Mouse (Mus musculus): Measurements from ENCODE around the gene Derl2. TPM values are rescaled to one million over a fixed set of nuclear protein-coding genes. Genes with fewer than 3 reads are reported as not detected.

The Derl2 gene
- total RNA-seq (2021): 10 to 100 TPM; 23.1 to 28.8 TPM

DNA sequence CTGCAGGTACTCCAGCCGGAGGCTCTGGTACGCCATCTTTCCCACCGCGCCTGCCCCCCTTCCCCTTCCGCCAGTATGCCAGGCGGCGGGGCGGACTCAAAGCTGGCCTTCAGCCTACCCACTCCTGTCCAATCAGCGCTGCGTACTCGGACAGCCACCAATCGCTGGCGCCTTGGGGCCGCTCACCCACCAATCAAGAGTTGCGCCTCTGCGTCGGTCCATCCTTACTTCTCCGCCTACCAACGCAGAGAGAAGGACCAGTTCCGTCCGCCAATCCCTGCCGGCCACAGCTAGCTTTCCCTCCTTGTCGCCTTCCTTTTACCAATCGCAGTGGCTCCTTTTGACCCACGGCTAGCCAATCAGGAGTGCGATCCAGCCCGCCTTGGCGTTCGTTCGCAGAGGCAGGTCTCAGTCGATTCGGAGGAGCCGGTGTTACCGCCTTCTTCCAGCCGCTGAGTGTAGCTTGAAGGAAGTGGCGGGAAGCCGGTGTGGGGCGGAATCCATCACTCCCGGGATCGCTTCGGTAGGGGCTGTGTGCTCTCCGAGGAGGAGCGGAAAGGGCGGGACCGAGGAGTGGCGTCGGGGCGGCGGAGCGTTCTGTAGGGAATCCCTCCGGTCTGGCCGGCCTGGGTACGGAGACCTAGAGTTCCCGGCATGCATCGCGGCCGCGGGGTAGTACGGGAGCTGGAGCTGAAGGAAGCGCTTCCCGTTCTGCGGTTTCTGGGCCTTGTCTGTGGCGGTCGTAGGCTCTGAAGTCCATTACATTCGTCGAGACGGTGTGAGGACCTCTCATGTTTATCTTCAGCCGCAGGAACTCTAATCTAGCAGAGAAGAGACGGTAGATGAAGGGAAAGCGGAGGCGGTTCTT is at the start of gene Derl2, which contains the start of gene Mis12:
Derl2 (minus strand) TSS at position 641 of the 868 bp plus-strand sequence.
Mis12 (plus strand) TSS at position 411 of the 868 bp plus-strand sequence.
- intact Hi-C loops (cut with DNase I): loop anchor here (5.0 kb wide), 1 partner anchor 138 kb away; no protein-coding TSS in a partner anchor

DNA sequence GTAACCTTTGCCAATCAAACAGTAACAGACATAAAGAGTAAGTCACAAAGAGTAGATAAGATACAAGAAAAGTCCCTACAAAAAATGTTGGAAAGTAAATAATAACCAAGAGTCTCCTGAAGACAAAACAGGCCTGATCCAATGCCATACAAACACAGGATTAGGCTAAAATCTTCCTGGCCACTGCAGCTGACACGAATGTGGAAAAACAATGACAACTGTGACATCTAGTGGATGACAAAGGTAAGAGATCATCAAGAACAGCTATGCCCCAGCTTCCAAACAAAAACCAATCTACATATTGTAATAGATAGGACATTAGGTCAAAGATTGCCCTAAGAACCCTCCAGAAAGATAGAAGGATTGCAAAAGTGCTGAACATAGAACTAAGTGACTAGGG is 32.9 kb upstream of the Derl2 start:
- intact Hi-C loops (cut with DNase I): loop anchor here (10.0 kb wide), 1 partner anchor 48 kb away; the partner anchor contains the start of gene Dhx33
- no peak for DNase-seq

More for the DNA sequence above, at the start of gene Derl2, which contains the start of gene Mis12:
- DNase-seq: peak; percentile 98

DNA sequence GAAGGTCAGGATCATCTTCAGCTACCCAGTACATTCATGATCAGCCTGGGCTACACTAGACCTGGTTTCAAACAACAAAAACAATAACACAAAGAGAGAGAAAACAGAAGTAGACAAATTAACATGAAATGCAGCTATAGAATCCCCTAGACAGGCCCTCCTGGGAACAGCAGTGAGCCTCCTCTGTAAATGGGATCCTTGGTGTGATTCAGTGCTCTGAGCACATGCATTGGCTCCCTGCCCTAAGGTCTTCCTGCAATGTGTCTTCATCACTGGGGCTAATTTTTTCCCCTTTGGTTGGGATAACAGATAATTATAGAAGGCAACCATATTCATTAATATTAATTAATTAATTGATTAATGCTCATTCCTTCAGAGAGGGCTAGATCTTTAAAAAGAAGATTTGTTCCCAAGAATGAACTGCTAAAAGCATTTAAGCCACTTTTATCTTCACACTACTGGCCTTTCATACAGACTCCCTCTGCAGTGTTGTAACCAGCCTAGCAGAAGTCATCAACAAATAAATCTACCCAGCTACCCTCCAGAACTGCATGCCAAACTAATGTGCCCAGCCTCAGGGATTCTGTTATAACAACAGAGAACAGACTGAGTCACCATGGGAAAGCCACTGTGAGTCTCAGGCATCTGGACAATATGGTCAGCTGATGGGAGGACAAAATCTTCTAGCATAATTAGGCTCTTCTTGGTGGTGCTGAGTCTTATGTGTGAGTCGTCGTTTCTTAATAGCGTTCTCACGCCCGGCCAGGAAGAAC is 20.1 kb upstream of the Derl2 start:
- no peak for DNase-seq
- intact Hi-C loops (cut with DNase I): no loop called here

DNA sequence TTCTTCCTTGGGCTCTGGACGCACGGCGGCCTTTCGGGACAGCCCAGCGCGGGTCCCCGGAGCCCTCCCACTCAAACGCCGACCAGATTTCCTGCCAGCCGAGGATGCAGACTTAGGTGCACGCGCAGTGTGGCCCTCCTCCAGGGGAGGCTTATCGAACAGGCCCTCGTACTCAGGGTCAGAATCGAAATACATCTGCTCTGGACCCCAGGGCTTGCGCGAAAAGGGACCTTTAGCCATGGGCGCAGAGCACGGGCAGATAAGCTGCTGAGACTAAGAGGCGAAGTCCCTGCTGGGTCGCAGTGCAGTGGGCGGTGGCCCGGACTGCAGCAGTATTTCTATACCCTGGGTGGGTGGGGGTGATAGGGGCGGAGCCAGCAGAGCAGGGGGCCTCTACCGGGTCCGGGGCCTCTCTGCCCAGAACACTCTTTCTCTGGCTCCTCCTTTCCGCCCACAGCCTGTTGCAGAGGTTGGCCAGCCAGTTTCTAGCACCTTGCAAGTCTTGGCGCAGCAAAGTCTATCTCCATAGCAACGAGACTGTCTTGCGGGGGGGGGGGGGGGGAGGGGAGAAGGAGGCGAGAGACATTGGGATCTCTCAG is 13.6 kb upstream of the Derl2 start, which contains the start of gene 6330403K07Rik:
6330403K07Rik (minus strand) TSS at position 351 of the 599 bp plus-strand sequence.
- intact Hi-C loops (cut with DNase I): no loop called here
- peak; percentile 88 for DNase-seq

DNA sequence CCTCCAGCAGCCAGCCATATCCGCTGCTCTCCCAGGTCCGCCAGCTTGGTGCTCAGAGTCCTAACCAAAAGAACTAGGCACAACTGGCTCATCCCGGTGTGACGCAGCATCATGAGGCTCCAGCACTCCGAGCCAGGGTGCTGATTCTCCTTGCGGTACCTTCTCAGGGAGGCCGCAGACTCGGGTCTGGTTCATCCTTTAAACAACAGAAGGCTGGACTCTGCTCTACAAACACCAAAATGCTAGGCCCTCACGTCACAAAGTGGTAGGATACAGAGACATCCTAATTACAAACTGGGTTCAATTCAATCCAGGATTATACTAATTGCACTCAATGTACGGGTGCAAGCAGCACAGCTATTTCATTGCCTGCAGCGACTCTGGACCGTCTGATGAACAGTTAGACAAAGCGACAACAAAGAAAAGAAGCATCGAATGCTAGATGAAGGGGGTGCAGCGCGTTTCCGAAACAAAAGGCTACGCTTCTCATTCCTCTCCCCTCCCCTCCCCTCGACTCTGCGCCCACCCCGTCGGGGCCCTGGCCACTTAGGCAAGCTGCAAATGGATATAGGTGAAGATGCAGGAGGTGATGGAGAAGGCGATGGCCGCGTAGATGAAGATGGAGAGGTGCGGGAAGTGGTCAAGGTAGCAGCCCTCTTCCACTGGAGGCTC is 13.0 kb upstream of the Derl2 start:
- intact Hi-C loops (cut with DNase I): no loop called here

DNA sequence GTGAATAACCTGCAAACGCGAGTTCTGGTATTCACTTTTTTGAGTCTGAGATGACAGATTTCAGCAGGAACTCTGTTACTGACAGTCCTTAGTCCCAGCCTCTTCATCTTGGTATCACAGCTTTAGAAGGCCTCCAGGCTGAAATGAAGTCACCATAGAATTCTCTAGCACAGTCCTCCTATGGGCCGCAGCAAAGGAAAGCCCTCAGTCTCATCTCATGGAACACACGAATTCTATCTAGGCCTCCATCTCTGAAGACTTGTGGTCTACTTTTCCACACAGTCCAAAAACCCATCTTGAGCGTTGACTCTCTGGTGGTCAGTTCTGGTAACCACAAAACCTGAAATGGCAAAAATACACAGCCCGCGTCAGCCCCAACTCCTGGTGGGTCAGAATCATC is 12.4 kb upstream of the Derl2 start:
- intact Hi-C loops (cut with DNase I): no loop called here
- DNase-seq: no peak

More for the DNA sequence above, 13.0 kb upstream of the Derl2 start:
- DNase-seq: peak; percentile 38

DNA sequence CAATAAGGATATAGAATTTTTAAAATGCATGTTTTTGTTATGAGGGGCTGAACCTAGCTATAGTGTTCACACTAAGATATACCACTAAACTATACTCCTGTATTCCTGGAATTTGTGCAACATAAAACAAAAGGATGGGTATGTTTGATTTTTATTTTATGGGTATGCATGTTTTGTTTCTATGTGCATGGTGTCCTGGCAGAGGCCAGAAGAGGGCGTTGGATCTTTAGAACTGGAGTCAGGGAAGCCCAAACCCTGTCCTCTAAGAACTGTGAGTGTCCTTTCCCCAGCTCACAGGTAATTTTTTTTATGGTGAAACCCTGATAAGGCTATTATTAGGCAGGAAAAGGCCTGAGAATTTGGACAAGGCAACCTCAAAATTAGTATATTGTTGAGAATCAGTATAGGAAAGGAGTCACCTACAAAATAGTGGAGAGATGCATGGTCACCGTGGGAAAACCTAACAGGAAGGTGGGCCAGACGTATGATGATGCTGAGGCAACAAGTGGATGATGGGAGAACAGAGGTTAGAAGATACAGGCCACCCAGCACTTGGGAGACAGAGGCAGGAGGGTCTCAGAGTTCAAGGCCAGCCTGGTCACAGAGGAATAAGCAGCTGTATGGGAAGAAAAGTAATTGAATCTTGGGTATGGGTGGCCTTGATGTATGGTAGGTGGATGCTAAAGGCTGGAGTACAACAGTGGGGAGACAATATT is 9.9 kb upstream of the Derl2 start:
- DNase-seq: no peak
- intact Hi-C loops (cut with DNase I): no loop called here

DNA sequence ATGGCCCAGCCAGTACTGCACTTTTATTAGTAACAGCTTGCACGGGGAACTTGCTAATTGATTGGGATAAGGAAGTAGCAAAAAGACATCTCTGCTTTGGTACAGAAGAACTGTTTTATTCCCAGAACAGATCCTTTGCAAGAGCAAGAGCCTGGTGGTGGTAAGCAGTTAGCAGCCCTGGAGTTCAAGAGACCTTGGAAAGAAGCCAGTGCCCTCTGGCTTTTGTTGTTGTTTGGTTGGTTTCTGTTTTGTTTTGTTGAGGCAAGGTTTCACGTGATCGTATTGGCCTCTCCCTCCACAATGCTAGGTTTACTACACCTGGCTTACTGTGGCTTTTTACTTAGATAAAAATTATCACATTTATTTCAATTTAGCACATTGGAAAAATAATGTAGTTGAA is 8.6 kb upstream of the Derl2 start:
- DNase-seq: no peak
- intact Hi-C loops (cut with DNase I): no loop called here

DNA sequence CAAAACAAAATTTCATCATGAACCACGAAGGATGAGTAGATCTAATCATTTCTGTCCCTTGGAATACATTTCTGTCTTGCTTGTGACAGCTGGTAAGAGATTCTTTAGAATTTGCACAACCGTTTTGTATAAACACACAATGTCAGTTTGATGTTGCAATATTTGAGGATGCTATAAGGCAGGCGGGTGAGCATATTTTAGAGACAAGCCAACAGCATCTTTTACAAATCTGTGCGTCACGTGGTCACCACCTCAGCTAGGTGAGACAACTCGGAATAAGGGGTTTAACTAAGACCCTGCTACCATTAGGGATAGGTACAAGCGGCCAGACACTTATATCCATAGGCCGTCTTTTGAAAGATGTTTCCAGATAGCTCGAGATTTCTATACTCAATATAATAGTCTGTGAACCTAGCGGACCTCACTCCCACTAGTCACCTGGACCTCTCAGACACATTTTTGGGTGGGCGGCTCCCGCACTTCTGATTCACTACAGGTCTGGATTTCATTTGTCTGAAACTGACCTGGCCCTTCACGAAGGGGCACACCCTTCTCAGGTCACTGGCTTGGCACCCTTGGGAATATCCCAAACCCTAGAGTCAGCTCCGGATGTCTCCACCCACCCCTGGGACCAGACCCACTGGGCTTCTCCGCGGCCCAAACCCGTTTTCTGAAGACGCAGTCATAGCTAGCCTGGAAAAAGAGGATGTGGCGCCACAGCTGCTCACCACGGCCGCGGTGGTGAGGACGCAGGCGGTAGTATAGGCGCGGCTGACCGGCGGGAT is 1.0 kb downstream of the Derl2 start:
- intact Hi-C loops (cut with DNase I): no loop called here
- no peak for DNase-seq

DNA sequence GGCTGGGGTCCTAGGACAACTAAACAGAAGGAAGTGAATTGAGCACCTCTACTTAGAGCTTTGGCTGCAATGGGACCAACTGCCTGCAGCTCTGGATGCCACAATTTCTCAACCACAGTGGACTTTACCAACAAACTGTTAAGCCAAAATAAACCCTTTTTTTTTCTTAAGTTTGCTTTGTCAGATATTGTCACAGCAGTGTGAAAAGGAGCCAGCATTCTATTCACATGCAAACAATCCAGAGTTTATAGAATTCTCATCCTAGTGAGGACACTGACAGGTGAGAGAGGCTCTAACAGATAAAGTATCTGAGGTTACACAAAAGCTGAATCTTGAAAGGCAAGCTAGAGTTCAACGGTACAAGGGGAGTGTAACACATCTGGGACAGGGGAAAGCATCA is 2.6 kb downstream of the Derl2 start:
- intact Hi-C loops (cut with DNase I): no loop called here
- DNase-seq: no peak

DNA sequence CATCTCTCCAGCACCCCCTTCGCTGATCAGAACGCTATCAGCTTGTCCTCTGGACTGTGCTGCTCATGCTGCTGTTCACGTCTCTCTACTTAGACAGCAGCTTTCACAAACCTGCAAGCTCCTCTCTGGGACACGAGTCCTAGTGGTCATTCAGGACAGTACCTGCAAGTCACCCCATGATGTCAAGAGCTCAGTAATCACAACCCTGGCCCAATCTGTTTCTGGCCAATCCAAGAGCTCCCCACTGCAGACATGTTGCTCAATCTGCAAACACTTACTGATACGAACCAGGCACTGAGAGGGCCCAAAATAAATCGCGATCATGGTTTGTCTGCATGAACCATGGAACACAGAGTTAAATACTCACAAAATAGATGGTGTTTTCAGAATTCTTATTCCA is 6.9 kb downstream of the Derl2 start:
- no peak for DNase-seq
- intact Hi-C loops (cut with DNase I): no loop called here

DNA sequence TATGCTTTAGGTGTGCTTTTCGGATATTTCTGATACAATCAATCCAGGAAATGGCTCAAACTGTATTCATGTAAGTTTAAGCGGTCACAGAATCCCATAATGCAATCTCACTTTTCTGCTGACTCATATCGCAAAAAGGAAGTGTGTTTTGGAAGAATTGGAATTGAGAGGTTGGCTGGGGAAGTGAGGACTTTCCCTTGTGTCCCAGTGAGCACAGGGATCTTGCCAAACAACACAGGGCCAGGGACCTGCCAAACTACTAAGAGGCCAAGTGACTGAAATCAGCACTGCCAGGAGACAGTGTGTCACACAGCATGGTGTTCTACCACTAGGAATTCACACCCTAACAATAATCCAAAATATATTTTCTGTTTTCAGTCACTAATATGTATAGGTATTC is 11.3 kb downstream of the Derl2 start:
- DNase-seq: no peak
- intact Hi-C loops (cut with DNase I): loop anchor here (10.0 kb wide), 1 partner anchor 46 kb away; no protein-coding TSS in a partner anchor

DNA sequence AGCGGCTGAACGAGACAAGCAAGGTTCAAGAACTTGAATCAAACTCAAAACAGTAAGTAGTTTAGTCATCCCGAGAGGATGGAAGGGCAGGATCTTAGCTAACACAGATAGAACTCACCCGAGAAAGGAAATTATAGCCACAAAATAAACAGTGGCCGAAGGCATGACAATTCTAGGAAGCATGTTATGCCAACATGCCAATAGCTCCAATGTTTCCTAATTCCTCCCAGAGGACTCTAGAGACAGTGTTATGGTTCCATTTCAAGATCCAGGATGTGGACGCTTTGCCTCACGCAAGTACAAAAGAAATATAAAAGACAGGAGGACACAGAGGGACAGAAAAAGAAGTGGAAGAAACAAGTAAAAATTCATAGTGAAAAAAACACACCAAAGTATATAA is 11.8 kb downstream of the Derl2 start:
- DNase-seq: no peak
- intact Hi-C loops (cut with DNase I): loop anchor here (10.0 kb wide), 1 partner anchor 47 kb away; no protein-coding TSS in a partner anchor

DNA sequence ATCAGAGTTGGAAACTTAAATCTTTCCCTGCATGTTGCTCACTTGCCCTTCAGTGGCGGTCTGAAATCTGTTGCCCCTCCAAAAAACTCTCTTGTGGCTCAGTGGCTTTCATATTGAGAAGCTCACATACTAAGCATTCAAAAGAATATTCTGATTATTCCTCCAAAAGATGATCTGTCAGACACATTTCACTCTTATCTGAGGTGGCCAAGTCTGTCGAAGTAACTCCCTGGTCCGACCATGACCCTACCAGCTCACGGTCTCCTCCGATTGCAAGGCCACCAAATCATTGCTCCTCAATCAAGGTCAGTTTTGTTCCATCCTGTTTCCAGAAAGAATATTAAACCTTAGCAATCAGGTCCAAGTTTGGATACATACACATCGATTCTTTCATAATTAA is 12.6 kb downstream of the Derl2 start:
- intact Hi-C loops (cut with DNase I): loop anchor here (10.0 kb wide), 1 partner anchor 48 kb away; no protein-coding TSS in a partner anchor
- no peak for DNase-seq

DNA sequence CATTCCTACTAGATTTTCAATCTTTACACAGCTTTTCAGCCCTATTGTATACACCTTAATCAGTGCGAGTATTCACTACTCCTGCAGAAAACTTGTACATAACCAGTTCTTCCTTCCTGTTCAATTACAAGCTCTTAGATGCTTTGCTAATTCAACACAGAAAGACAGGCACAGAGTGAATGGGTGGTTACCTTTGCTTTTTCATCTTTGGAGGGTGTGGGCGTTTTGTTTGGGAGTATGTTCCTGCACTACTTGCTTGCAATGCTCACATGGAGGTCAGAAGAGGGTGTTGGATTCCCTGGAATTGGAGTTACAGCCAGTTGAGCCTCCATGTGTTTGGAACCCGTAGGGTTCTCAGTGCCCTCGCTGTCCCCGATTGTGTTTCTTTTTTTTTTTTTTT is 14.6 kb downstream of the Derl2 start:
- DNase-seq: no peak
- intact Hi-C loops (cut with DNase I): loop anchor here (10.0 kb wide), 1 partner anchor 50 kb away; no protein-coding TSS in a partner anchor

DNA sequence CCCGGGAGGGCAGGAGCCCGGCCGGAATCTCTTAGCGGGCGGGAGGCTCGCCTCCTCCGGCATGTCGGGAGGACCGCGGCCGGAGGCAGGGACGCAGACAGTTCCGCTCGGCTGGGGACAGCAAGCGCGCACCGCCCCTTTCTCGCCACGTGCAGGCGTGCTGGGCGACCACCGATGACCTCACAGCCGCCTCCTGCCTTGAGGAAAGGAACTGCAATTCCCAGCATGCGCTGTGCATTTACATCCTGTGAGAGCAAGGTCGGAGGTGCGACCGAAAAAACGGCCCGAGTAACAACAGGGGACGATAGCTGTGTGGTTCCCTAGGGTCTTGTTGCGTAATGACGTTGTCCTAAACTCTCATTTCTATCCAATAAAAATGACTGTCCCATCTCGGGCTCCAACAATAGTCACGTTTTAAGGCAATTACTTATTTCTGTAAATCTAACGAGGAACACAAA is 15.3 kb downstream of the Derl2 start, which contains the start of gene Dhx33:
Dhx33 (minus strand) TSS at position 122 of the 458 bp plus-strand sequence.
- intact Hi-C loops (cut with DNase I): loop anchor here (10.0 kb wide), 1 partner anchor 50 kb away; no protein-coding TSS in a partner anchor
- DNase-seq: peak; percentile 98

DNA sequence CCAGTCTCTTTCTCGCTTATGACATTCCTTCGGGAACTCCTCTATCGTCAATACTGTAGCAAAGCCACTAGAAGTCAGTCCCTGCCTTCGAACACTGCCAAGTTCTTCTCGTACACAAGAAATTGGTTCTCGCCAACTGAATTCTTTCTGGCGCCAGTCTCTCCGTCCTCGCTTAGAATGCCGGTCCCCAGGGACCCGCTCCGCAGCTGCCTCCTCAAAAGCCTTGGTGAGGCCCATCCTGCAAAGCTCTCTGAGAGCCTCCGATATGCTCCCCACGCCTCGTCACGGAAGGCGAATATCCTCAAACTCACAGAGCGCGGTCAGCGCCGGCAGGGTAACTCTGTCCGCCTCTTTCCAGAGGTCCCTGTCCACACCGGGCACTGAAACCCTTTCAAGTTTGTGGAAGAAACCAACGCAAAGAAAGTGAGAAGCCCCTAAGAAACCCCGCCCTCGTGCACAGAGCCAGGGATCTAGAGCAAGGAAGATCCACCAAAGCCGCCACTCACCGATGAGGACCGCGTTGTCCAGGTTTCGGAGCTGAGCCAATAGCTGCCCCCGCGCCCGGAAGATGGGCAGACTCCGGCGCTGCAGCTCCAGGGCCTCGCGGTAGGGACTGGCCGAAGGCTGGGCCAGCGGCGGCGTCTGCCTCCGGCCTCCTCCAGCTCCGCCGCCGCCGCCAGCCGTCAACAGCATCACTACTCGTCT is 15.9 kb downstream of the Derl2 start:
- intact Hi-C loops (cut with DNase I): loop anchor here (10.0 kb wide), 1 partner anchor 51 kb away; no protein-coding TSS in a partner anchor
- peak; percentile 44 for DNase-seq

DNA sequence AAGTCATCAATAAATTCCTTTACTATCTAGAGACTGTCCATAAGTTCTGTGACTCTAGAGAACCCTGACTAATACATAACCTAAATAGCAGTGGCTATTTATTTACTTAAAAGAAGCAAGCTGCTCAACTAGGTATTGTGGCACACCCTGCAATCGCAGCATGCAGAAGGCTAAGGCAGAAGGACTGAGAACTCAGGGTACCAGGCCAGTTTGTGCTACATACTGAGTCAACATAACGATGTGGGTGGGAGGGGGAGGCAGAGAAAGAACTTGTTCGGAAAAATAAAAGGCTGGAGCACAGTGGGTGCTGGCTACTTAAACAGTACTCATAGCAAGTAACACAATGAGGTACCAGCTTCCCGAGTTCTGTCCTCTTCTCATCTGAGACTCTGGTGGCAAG is 18.5 kb downstream of the Derl2 start:
- intact Hi-C loops (cut with DNase I): loop anchor here (10.0 kb wide), 1 partner anchor 54 kb away; no protein-coding TSS in a partner anchor
- no peak for DNase-seq

Measured in left cerebral cortex, postnatal 4 days (tissue).